Mouse (Mus musculus): ENCODE results near the gene Mpnd.

DNA sequence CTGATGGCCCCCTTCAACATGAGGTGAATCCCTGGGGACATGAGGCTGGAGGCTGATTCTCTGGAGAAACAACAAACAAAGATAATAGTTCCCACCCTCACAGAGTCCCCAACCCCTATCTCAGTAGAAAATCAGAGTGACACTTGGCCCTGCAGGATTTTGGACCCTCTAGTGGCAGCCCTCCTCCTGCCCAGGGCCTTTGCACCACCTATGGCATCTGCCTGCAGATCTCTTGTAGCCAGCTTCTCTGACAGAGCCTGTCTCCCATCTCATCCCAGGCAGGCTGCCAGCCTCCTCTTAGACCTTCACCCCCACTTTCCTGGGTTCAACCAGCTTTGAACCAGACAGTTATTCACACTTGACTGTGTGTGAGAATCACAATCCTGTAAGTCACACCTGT, 44.7 kb upstream of the Mpnd start:
- TF ChIP-seq CTCF (IDR thresholded peaks at IDR 0.05; ENCODE audit: control insufficient read depth, insufficient read depth, low read length) (no peak), POLR2A (IDR thresholded peaks at IDR 0.05; ENCODE audit: borderline replicate concordance, control insufficient read depth, low read depth, low read length) (no peak)
